Mouse (Mus musculus): ENCODE results near the gene Specc1.

Specc1 gene

DNA sequence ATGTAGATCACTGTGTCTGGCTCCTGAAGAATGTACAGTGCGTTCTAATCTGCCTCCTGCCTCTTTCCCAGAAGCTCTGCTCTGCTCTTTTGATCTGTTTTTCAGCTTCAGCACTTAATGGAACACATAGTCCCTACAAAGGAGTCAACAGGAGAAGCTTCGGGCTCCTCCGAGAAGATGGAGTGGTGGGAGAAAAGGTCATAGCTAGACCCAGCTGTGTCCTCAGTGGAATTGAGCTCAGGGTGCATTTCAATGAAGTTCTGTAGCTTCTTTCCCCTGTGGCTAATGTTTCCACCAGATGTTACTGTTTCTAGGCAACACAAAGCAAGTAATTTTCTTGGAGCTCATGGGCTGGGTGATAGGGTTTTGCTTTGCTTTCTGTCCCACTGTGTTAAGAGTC is 236.6 kb downstream of the Specc1 start:
- DNase-seq: peak; percentile 94

DNA sequence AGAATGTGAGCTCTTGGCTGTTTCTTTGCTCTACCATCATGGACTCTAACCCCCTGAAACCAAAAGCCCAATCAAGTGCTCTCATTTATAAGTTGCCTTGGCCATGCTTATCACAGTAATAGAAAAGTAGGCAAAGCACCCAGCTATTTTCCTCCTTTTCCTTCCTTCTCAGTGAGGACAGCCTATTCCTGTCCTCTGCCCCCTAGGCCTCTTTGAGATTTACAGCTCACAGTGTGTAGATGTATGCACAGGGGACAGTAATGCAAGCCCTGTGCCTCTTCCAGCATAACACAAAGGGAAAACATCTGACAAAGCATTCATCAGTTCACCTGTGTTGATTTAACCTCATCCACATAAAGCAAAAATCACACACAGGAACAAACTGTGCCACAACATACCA is 237.7 kb downstream of the Specc1 start:
- DNase-seq: peak; percentile 55

DNA sequence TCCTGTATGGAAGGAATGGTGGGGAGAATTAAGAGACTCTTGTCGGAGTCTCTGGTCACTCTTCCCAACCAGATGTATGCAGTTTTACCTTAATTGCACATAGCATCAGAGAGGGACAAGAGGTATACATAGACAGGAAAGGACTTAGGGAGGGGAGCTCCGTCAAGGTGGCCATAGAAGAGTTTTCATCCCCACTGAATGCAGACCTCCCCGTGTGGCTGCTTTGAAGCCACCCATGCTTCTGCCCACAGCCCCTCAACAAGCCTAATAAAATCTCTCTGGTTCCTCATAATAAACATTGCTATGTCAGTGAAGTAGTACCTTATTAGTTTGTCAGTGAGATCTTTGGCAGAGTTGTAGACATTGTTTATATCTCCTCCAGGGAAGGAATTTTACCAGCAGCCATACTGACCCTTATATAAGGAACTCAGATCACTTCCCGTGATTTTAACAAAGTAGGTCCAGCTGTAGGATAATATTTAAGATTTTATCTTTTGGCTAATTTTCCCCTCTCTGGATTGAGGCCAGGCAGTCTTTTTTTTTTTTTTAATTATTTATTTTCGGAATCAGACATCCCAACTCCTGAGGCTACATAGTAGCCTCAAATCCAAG is 244.4 kb downstream of the Specc1 start:
- peak; percentile 68 for DNase-seq

DNA sequence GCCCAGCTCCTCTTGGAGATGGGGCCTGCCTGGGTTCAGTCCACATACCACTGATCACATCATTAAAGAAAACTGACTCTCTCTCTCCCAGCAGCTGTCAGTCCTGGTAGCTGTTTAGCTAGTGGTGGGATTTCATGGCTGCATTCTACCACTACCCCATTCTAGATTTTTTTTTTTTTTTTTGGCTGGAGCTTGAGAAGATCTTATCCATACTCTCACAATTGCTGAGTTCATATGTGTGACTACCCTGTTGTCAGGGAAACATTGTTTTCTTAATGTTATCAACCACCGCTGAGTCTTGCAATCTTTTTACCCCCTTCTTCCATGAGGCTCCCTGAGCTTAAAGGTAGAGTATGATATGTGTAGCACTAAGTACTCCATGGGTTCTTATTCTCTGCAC is 246.1 kb downstream of the Specc1 start:
- DNase-seq: peak; percentile 23

DNA sequence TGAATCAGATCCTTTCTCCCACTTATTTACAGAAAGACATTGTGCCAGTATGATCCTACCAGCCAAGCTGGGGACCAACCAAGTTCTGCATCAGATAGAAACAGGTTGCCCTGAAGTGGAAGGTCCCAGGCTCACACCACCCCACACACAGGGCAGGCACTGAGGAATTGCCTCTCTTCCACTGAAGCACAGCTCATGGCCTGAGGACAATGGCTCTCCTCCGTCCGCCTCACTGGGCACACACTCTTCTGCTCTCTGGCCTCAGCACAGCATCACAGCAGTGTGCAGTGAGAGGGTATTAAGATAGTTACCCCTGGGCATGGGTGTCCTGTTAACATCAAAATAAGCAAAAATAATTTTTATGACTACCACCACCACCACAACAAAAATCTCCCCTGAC is 252.5 kb downstream of the Specc1 start:
- peak; percentile 57 for DNase-seq

DNA sequence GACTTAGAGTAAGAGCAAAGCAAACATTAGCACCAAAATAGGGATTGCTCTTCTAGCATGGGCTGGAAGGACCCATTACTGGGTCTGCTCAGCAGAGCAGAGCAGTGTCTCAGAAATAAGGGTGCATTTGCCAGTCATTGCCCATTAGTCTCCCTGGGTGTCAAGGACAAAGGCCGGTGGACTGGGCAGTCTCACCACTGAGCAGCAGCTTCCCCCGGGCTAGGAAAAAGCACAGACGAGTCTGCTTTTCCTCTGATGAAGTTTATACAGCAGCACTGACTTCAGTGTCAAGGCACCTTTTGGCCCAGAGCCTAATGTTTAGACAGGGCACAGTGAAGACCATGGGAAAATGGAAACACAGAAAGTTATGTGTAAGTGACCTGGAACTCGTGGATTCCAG is 253.3 kb downstream of the Specc1 start:
- peak; percentile 40 for DNase-seq

DNA sequence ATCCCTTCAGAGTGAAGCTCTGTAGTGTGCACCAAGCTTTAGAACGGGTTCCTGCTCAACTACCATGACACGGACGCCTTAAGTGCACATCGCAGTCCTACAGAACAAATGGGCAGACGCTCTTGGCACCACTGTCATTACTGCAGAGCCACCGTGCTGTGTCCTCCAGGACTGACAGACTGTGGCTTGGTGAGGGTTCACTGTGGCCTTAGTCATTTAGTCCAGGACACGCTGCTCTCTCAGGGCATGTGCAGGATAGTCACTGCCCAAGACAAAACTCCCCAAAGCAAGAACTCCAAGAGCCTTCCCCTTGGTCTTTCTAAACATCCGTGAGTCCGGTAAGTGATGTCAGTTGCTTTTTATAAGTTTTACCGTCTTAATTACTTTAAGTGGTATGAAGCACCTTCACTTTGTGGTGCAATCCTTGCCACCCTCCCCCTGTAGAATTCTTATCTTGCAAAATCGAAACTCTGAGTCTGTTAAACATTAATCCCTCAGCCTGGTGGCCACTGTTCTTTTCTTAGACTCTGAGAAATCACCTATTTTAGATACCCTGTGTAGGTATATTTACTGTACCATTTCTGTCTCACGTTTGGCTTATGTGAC is 256.9 kb downstream of the Specc1 start:
- peak; percentile 67 for DNase-seq

DNA sequence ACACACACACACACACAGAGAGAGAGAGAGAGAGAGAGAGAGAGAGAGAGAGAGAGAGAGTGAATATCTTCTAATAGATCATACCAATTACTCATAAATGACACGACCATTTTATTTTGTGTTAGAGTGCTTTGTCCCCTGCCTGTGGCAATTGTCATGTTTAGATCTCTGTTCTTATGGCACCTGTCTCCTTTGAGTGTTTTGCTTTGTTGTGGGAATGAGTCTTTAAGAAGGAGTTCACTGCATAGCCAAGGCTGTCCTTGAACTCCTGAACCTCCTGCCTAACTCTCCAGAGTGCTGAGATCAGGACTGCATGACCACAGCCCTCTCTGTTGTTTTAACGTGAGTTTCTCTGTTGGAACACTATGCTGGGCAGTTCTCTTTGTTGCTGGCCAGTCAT is 258.5 kb downstream of the Specc1 start:
- peak; percentile 22 for DNase-seq

DNA sequence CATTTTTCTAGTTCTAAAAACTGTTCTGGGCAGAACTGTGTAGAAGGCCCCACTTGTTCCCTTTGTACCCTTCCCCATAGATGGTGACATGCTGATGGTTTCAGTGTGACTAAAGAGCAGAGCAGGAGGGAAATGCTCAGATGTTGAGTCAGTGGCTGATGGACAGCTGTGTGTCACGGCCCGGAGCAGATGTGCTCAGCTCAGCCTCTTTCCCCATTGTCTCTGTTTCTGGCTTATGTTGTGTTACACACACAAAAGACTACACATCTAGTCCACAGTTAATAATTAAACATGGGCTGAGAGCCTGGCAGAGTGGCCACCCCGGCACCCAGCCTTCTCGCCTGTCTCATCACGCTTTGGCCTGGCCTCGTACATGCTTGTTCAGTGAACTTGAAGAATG is 261.2 kb downstream of the Specc1 start:
- peak; percentile 48 for DNase-seq

DNA sequence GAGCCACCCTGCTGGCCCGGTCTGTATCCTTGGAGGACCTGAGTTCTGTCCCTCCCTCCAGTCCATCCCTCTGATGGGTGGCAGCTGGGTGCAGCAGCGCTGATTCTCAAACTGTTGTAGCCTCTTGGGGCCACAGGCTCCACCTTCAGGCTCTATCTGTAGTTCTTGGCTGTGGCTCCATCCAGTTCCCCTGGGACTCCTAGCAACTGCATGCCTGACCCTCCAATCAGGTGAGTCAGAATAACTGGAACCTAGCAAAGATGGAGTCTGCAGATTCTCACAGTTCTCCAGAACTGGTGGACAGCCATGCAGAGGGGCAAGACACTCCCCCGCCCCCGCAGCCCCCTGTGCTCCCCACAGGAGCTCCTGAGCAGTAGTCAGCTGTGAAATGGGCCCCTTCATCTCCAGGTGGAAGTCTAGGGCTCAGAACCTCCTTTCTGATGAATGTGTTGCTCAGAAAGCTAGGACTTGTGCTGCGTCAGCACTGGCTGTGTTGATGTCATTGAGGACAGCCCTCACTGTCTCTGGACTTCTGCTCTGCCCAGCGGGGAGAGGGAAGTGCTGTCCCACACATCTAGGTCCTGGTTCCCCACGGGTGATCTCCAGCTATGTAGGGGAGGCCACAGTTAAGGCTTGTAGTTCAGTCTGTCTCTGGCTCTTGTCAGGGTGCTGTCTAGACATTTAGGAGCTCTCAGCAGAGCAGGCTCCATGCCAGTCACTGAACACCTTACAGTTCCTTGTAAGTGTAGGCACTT is 264.4 kb downstream of the Specc1 start:
- DNase-seq: peak; percentile 97

DNA sequence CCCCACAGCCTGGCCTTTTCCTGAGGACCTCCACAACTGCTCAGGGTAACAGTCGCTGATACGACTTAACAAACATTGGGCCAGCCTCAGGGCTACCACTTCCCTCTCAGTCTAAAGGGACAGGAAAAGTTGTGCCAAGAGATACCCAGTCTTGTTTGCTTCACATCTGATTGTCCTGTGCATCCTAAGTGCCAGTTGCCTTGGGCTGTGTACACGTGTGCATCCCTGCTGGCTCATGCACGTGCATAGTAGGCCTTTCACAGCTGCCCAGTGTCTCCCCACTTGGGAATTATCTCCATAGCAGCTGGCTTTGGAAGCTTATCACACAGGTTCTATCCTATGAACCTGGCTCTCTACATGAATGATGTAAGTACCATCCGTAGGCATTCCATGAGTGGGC is 266.9 kb downstream of the Specc1 start:
- peak; percentile 84 for DNase-seq

DNA sequence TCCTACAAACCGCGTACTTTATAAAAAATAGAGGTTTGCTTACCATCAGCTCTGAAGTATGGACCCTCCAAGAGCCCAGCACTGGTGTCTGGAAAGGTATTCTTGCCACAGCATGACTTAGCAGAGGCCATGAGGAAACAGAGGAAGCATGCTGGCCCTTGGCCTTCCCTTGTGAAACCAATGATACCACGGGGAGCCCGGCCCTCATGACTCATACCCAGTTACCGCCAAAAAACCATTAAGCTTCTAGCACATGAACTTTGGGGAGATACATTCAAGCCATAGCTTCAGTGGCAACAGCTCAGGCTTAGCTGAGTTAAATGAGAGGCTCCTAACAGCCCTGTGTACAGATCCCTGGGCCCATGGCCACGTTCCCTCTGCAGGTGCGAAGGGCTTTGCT is 267.4 kb downstream of the Specc1 start:
- DNase-seq: peak; percentile 96

DNA sequence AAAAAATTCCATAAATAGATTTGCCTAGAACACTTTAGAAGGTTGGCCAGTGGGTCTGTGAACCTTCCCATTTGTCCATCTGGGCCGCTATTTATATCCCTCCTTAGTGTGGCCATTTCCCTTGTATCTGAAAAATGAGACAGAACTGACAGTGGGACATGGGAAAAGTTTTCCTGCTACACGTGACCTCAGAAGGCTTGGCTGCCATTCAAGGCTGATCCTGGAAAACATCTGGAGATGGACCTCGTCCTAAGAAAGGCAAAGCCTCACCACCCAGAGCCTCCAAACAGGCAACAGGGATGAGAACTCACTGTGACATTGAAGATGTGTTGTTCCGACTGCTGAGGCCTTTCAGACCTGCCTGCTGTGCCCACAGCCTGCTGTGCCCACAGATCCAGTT is 268.2 kb downstream of the Specc1 start:
- DNase-seq: peak; percentile 96

DNA sequence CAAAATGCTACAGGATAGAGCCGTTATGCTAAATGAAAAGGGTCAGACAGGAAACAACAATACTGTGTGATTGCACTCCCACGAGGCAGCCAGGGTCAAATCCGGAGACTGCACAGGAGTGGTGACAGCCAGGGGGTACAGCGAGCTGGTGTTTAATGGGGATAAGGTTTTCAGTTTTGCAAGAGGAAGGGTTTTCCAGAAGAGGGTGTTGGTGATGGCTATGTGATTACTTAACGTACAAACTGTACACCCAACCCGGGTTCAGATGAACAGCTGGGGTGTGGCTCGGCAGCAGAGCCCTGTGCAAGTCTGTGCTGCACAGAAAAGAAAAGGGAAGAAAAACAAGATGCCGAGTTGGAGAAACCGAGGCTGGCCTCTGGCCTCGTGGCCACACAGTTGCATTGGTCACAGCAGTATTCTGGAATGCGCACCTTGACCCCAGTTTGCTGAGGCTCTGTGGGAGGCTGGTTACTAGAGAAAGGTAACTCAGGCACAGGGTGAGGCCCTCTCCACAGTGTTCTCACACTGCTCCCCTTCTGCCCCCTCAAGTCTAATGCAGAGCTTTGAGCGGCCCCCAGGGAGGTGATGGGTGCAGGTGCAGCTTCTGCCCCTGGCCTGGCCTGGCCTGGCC is 284.2 kb downstream of the Specc1 start:
- no peak for DNase-seq

DNA sequence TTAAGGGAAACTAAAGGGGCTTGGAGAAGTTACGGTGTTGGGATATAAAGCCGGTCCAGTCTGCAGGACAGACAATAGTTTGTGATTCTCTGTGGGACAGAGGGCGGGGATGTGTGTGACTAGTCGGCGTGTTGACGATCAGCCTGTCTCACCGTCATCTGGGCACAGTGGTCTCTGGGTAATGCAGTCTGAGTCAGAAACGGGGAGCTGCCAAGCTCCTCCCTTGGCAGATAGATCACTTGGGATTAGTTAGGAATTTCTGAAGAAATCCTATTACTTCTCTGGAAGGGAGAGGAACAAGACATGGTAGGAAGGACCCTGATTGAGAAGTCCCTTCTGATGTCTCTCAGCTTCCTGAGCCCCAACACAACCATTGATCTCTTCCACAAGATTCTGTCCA is 287.3 kb downstream of the Specc1 start:
- DNase-seq: no peak

DNA sequence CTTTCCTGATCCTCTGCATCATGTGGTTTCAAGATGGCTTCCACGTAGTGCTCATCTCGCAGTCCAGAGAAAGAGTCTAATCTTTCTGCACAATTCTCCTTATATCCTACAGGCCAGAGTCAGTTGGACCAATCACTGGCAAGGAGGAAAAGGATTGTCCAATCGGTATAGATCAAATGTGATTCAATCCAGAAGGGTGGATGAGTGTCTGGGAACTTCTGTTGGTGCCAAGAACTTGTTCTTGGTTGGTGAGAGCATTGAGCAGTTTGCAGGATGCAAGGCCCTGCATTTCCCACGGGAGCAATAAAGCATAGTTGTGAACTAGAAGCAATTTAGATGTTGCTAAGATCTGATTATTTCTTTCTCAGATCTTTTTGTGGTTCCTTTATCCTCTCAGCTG is 287.9 kb downstream of the Specc1 start:
- no peak for DNase-seq

DNA sequence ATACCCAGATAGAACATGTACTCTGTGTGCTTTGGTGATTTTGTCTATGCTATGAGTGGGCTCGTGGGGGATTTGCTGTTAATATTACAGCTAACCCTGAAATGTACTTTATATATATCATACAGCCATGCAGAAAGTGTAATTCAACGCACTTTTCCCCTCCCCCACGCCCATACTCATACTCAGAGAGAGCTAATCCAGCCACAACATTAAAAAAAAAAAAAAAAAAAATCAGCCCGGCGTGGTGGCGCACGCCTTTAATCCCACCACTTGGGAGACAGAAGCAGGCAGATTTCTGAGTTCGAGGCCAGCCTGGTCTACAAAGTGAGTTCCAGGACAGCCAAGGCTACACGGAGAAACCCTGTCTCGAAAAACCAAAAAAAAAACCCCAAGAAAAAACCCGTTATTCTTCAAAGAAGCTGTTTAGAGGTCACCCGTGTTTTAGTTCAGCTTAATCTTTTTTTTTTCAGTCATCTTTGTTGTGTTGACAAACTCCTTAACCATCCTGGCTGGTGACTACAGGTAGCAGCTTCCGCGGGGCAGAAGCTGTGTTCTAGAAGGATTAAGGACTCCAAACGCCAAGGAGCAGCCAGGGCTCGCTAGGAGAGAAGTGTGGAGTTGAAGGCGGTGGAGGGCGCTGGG is 291.3 kb downstream of the Specc1 start:
- no peak for DNase-seq

DNA sequence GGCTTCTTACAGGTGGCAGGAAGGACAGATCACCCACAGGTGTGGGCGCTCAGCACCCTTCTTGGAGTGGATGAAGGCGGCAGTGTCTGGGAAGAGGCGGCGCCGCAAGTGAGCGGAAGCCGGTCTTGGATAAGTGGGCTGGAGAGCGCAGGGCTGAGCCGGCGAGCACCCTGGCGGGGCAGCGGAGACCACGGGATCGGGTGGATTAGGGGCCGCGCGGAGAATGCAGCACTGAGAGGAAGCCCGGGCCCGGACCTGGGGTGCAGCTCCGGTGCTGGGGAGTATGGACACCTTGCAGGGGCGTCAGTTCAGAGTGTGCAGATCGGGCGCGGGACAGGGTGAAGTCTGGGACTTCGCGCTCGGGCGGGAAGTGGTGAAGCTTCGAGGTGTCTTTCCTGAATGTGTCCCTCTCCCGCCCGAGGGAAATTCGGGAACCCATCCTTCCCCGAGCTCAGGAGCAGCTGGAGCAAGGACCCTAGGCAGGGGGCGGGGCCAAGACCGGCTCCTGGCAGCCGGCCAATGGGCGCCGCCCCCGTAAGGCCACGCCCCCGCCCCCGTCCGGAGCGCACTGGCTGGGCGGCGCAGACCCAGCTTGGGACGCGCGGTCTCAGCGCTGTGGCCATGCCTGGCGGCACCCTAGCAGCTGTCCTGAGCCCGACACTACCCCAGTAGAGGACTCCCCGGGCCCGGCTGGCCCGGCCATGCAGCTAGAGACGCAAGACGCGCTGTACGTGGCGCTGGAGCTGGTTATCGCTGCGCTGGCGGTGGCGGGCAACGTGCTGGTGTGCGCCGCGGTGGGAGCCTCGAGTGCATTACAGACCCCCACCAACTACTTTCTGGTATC is 292.1 kb downstream of the Specc1 start, which contains the start of gene Adora2b:
TSS of gene Adora2b (plus strand) at position 584 of the 844 bp plus-strand sequence.
- DNase-seq: peak; percentile 97

DNA sequence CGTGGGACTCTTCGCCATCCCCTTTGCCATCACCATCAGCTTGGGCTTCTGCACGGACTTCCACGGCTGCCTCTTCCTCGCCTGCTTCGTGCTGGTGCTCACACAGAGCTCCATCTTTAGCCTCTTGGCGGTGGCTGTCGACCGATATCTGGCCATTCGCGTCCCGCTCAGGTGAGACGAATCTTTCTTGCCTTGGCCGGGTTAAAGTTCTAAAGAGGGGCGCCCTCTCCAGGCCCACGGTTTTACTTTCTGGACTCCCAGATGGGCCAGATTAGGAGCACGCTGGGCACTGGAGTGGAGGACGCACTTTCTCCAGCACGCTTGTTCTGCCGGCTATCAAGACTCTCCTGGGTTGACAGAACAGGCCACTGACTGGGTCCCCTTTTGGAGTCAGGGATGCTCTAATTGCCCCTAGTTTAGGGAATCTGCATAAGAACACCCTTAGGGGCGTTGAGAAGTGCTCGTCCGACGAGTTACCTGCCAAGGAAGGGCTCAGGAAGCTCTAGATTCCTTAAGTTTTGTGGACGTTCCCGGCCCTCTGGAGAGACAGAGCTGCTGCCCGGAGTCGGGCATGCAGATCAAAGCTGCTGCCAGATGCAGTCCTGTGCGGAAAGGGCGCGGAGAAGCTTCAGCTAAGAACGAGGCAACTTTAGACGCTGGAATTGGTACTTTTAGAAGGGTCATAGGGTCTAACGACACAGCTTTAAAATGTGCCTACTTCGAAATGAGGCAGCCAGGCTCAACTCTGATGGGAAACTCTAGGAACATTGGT is 292.9 kb downstream of the Specc1 start:
- DNase-seq: no peak

DNA sequence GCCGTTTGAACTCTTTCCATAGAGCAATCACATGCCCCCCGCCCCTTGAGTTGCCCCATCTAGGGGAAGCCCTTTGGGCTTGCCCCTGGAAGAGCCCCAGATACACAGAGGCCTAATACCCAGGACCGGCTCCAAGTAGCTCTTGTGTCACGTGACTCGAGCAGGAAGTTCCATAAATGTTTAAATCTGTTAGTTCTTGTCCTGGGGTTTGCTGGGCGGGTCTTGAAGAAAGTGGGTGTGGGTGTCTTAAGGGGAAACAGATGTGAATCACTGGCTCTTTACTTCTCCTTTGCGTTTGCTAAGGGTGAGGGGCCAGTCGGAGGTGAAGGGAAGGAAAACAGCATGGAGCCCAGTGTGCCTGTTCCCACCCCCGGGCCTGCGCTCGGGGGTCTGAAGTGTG is 294.5 kb downstream of the Specc1 start:
- DNase-seq: peak; percentile 96

DNA sequence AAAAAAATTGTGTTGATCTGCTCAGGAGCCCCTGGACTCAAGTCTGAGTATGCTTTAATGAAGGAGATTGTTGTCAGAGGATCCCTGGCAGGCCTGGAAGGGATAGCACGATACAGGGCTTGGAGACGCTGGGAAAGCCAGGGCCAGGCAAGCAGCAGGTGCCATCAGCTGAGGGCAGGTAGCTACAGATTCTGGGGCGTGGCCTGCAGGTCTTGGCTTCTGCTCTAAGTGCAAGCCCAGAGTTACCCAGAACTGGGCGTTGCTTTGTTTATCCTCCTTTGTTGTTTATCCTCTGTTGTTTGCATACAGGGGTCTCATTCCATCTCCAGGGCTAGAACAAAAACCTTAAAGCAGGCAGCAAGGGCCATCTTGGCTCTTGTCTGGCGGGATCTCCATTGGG is 296.8 kb downstream of the Specc1 start:
- DNase-seq: no peak

DNA sequence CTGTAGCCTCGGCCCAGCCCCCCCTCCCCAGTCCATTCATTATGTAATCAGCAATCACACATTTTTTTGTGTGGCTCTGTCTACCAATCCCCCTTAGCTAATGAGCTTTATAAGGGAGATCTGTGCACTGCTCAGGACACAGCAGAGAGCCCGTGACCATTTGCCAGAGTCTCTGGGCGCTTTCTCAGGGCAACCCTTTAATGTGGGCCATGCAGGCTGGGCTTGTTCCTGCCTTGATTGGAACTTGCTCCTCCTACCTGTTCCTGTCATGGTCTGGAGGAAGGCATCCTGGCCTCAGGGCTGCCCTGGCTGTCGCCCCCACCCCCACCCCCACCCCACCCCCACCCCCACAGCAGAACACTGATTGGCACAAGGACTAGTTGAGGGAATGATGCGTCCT is 302.7 kb downstream of the Specc1 start:
- no peak for DNase-seq
